Mouse (Mus musculus) right cerebral cortex, postnatal 36 days (tissue): ENCODE data around the gene Ino80d.
"Not testable (repeated sequence)": the region's sequence is repeated elsewhere in the genome, so short reads cannot be mapped to it uniquely, and the experiment has no call there.

Source experiments
- DNase-seq, 2 experiments: peaks; one replicate each; pipeline ENCODE4 v3.0.0; 2022; ENCODE audit warnings: low spot score in 2 of 2, mixed read lengths in 1 of 2

Ino80d gene

GRCm38 (mm10) chr1:63114136-63114781 is at the start of gene Ino80d:
Gene Ino80d (minus strand): TSS chr1:63114667.
- peak; percentile 69 to 72 for DNase-seq

- DNase-seq = no peak
Observed at GRCm38 (mm10) chr1:63140231-63140630, 25.8 kb upstream of the Ino80d start.

- not testable (repeated sequence) for DNase-seq
Observed at GRCm38 (mm10) chr1:63138586-63138985, 24.1 kb upstream of the Ino80d start.

- no peak for DNase-seq
Observed at GRCm38 (mm10) chr1:63137971-63138370, 23.5 kb upstream of the Ino80d start.

GRCm38 (mm10) chr1:63134530-63134929 is 20.1 kb upstream of the Ino80d start:
- DNase-seq = no peak

GRCm38 (mm10) chr1:63131766-63132165 is 17.3 kb upstream of the Ino80d start:
- DNase-seq = no peak

GRCm38 (mm10) chr1:63130883-63131282 is 16.4 kb upstream of the Ino80d start:
- DNase-seq = no peak

- DNase-seq = no peak
Observed at GRCm38 (mm10) chr1:63129857-63130690, 15.6 kb upstream of the Ino80d start.

- no peak for DNase-seq
Observed at GRCm38 (mm10) chr1:63129273-63129672, 14.8 kb upstream of the Ino80d start.

- no peak for DNase-seq
Observed at GRCm38 (mm10) chr1:63126206-63126605, 11.7 kb upstream of the Ino80d start.

- no peak for DNase-seq
Observed at GRCm38 (mm10) chr1:63123823-63124450, 9.5 kb upstream of the Ino80d start.

GRCm38 (mm10) chr1:63122005-63122404 is 7.5 kb upstream of the Ino80d start:
- no peak for DNase-seq

- no peak for DNase-seq
Observed at GRCm38 (mm10) chr1:63120382-63120781, 5.9 kb upstream of the Ino80d start.

- DNase-seq = no peak
Observed at GRCm38 (mm10) chr1:63119675-63120074, 5.2 kb upstream of the Ino80d start.

- no peak for DNase-seq
Observed at GRCm38 (mm10) chr1:63115540-63115939, 1.1 kb upstream of the Ino80d start.

- no peak for DNase-seq
Observed at GRCm38 (mm10) chr1:63115096-63115495, 629 bp upstream of the Ino80d start.

- no peak for DNase-seq
Observed at GRCm38 (mm10) chr1:63113274-63114135, 962 bp downstream of the Ino80d start.

GRCm38 (mm10) chr1:63112865-63113261 is 1.6 kb downstream of the Ino80d start:
- no peak for DNase-seq

- DNase-seq = no peak
Observed at GRCm38 (mm10) chr1:63112151-63112864, 2.2 kb downstream of the Ino80d start.

GRCm38 (mm10) chr1:63110536-63111285 is 3.8 kb downstream of the Ino80d start:
- no peak for DNase-seq
